Comparison of ENCODE assay signal across 12 mouse cellular contexts in genomic region chr17:14475778-14476647, GRCm38 (mm10).
DNase-seq lines count a peak whose midpoint lies in the region; ATAC-seq and TF ChIP-seq lines count a peak whose summit lies in the region.
"Had no signal": no experiment of that assay in that cellular context is flagged by ENCODE, and none has a peak within 500 bp of the region (broad histone marks: within the 10 kb centered on the region; RNA-seq: fewer than 3 reads in every experiment).

No protein-coding gene starts in this region.

- H3K36me3 ChIP-seq in forebrain, embryonic 10.5 days (replicated peaks): no peaks in the 10 kb centered on the region
- H3K36me3 ChIP-seq in forebrain, embryonic 12.5 days (replicated peaks): no peaks in the 10 kb centered on the region
- H3K36me3 ChIP-seq in kidney, postnatal 0 days (ENCODE audit: insufficient read depth, low read length): no peaks in the 10 kb centered on the region
- no peaks in the 10 kb centered on the region for H3K36me3 ChIP-seq in embryonic facial prominence, embryonic 12.5 days
- no peaks in the 10 kb centered on the region for H3K36me3 ChIP-seq in limb, embryonic 13.5 days

- H3K4me3 ChIP-seq in forebrain, embryonic 10.5 days: no peak overlapping the region
- H3K4me3 ChIP-seq in forebrain, embryonic 12.5 days (replicated peaks): no peak overlapping the region
- no peak overlapping the region for H3K4me3 ChIP-seq in kidney, postnatal 0 days (replicated peaks; ENCODE audit: low read depth, low read length)
- no peak overlapping the region for H3K4me3 ChIP-seq in embryonic facial prominence, embryonic 12.5 days
- H3K4me3 ChIP-seq in limb, embryonic 13.5 days: no peak overlapping the region; the same call in 1 of the 2 replicates
- H3K4me3 ChIP-seq in layer of hippocampus, adult 2 months: no peak overlapping the region

- peaks cover 21% of the 10 kb centered on the region for H3K4me1 ChIP-seq in forebrain, embryonic 10.5 days
- 0 out of 2 replicates have a peak, but pooled peaks cover 5% of the 10 kb centered on the region for H3K4me1 ChIP-seq in forebrain, embryonic 12.5 days
- H3K4me1 ChIP-seq in kidney, postnatal 0 days (replicated peaks; ENCODE audit: insufficient read depth, low read length): no peaks in the 10 kb centered on the region
- H3K4me1 ChIP-seq in embryonic facial prominence, embryonic 12.5 days: peaks cover 19% of the 10 kb centered on the region
- peaks cover 23% of the 10 kb centered on the region for H3K4me1 ChIP-seq in limb, embryonic 13.5 days

- no peak overlapping the region for H3K9ac ChIP-seq in forebrain, embryonic 12.5 days
- no peak overlapping the region for H3K9ac ChIP-seq in kidney, postnatal 0 days (ENCODE audit: low read depth, low read length)
- H3K9ac ChIP-seq in embryonic facial prominence, embryonic 12.5 days: no peak overlapping the region
- 0 out of 2 replicates have a peak overlapping the region, but pooled peaks have one; percentile 31 for H3K9ac ChIP-seq in limb, embryonic 13.5 days
- H3K9ac ChIP-seq: liver, embryonic 14.5 days had no signal

- H3K27ac ChIP-seq in forebrain, embryonic 10.5 days: peak overlapping the region; percentile 56; the same call in 1 of the 2 replicates
- H3K27ac ChIP-seq in forebrain, embryonic 12.5 days: no peak overlapping the region
- no peak overlapping the region for H3K27ac ChIP-seq in kidney, postnatal 0 days
- peak overlapping the region; percentile 63 for H3K27ac ChIP-seq in embryonic facial prominence, embryonic 12.5 days
- H3K27ac ChIP-seq in limb, embryonic 13.5 days: peak overlapping the region; percentile 55; the same call in 1 of the 2 replicates
- no peak overlapping the region for H3K27ac ChIP-seq in layer of hippocampus, adult 2 months
- H3K27ac ChIP-seq: liver, embryonic 14.5 days had no signal

- no peak for ATAC-seq in forebrain, embryonic 12.5 days (ENCODE audit: low FRiP score)
- ATAC-seq in kidney, postnatal 0 days (replicated peaks; ENCODE audit: low FRiP score, low read depth): no peak
- no peak for ATAC-seq in embryonic facial prominence, embryonic 12.5 days (ENCODE audit: insufficient number of reproducible peaks, insufficient read depth, low FRiP score, low TSS enrichment)
- peak; percentile 70 for ATAC-seq in limb, embryonic 13.5 days (ENCODE audit: low FRiP score, low read depth)
- ATAC-seq: inflammation-experienced regulatory T-cells, adult 6 months had no signal

- no peaks in the 10 kb centered on the region for H3K27me3 ChIP-seq in forebrain, embryonic 10.5 days (ENCODE audit: poor library complexity, severe bottlenecking)
- no peaks in the 10 kb centered on the region for H3K27me3 ChIP-seq in forebrain, embryonic 12.5 days
- no peaks in the 10 kb centered on the region for H3K27me3 ChIP-seq in kidney, postnatal 0 days (ENCODE audit: insufficient read depth, low read length)
- H3K27me3 ChIP-seq in embryonic facial prominence, embryonic 12.5 days: no peaks in the 10 kb centered on the region
- peaks cover 18% of the 10 kb centered on the region for H3K27me3 ChIP-seq in limb, embryonic 13.5 days

- H3K4me2 ChIP-seq in forebrain, embryonic 12.5 days: no peak overlapping the region
- H3K4me2 ChIP-seq in kidney, postnatal 0 days (ENCODE audit: low read length): 0 out of 2 replicates have a peak overlapping the region, but pooled peaks have one; percentile 3
- 0 out of 2 replicates have a peak overlapping the region, but pooled peaks have one; percentile 11 for H3K4me2 ChIP-seq in embryonic facial prominence, embryonic 12.5 days (replicated peaks)
- peak overlapping the region; percentile 30 for H3K4me2 ChIP-seq in limb, embryonic 13.5 days (replicated peaks)

- H3K9me3 ChIP-seq in forebrain, embryonic 10.5 days: no peaks in the 10 kb centered on the region
- no peaks in the 10 kb centered on the region for H3K9me3 ChIP-seq in forebrain, embryonic 12.5 days
- no peaks in the 10 kb centered on the region for H3K9me3 ChIP-seq in kidney, postnatal 0 days (replicated peaks; ENCODE audit: low read length)
- H3K9me3 ChIP-seq in embryonic facial prominence, embryonic 12.5 days: no peaks in the 10 kb centered on the region
- H3K9me3 ChIP-seq in limb, embryonic 13.5 days: no peaks in the 10 kb centered on the region

- no peak for DNase-seq in forebrain, embryonic 10.5 days (ENCODE audit: extremely low spot score, low spot score)
- DNase-seq in kidney, postnatal 0 days (ENCODE audit: low spot score): peak; percentile 45
- DNase-seq in kidney, adult 18-20 months: no peak
- DNase-seq in layer of hippocampus, adult 2 months (ENCODE audit: low spot score in 2 of 2): no peak
- DNase-seq in cerebellum, postnatal 14 days: no peak
- DNase-seq: adrenal gland, adult 8-10 months; spleen, adult 18-20 months had no signal

- no peak for TF ChIP-seq CTCF in kidney, postnatal 0 days (IDR thresholded peaks at IDR 0.05; ENCODE audit: low read depth)
- TF ChIP-seq CTCF in layer of hippocampus, adult 2 months (conservative IDR thresholded peaks at IDR 0.05): no peak

- 71% methylated on average over 23 of the region's 23 CpGs for WGBS in forebrain, embryonic 10.5 days
- 65% methylated on average over 23 of the region's 23 CpGs for WGBS in forebrain, embryonic 12.5 days
- WGBS in kidney, postnatal 0 days: 18% methylated on average over 23 of the region's 23 CpGs
- WGBS in embryonic facial prominence, embryonic 12.5 days: 30% methylated on average over 23 of the region's 23 CpGs
- WGBS in limb, embryonic 13.5 days: 11% methylated on average over 23 of the region's 23 CpGs

Comparison
In these comparisons a context has a peak if more than half of its experiments do, and no peak if none do; other contexts are left out.
1. H3K27ac ChIP-seq: peak in forebrain, embryonic 10.5 days (single experiment), embryonic facial prominence, embryonic 12.5 days (single experiment) and limb, embryonic 13.5 days (single experiment); none in forebrain, embryonic 12.5 days (single experiment), kidney, postnatal 0 days (single experiment) and layer of hippocampus, adult 2 months (single experiment).